Comparison of ENCODE assay signal across 7 mouse cellular contexts in genomic region chr11:51606447-51607095, GRCm38 (mm10). TPM values are rescaled to one million over a fixed set of nuclear protein-coding genes. Genes with fewer than 3 reads are reported as not detected.
A peak's percentile ranks its signal among the peaks of the same experiment; 100 is the strongest.
DNase-seq lines count a peak whose midpoint lies in the region; ATAC-seq lines count a peak whose summit lies in the region.

Hnrnpab (minus strand) TSS chr11:51606847.

- peak; percentile 94 to 96 for DNase-seq in adrenal gland, adult 18-20 months (ENCODE audit: low spot score in 2 of 2)
- DNase-seq in embryo, embryonic 11 days = peak; percentile 98
- DNase-seq in gastrocnemius, postnatal 36 days = peak; percentile 94 to 97
- peak; percentile 98 to 99 for DNase-seq in left cerebral cortex, postnatal 25 days (ENCODE audit: low spot score in 2 of 2)
- DNase-seq in midbrain, embryonic 10.5 days (ENCODE audit: low spot score) = peak; percentile 98
- DNase-seq in right cerebral cortex, postnatal 4 days = peak; percentile 94

- peak; percentile 94 for ATAC-seq in intestine, embryonic 15.5 days

- H3K27me3 ChIP-seq in intestine, embryonic 15.5 days (replicated peaks) = no peaks in the 10 kb centered on the region
- H3K27me3 ChIP-seq in midbrain, embryonic 10.5 days (ENCODE audit: low read depth, poor library complexity, severe bottlenecking) = no peaks in the 10 kb centered on the region

- WGBS in intestine, embryonic 15.5 days = under 1% methylated on average over 66 of the region's 91 CpGs
- WGBS in midbrain, embryonic 10.5 days = under 1% methylated on average over 91 of the region's 91 CpGs

- intact Hi-C loops in gastrocnemius, postnatal 36 days (cut with DNase I) = no loop called here
- intact Hi-C loops in left cerebral cortex, postnatal 25 days (cut with DNase I) = loop anchor here (5.0 kb wide), 1 partner anchor 611 kb away; no protein-coding TSS in a partner anchor

- H3K4me1 ChIP-seq in intestine, embryonic 15.5 days (replicated peaks) = peaks cover 25% of the 10 kb centered on the region
- H3K4me1 ChIP-seq in midbrain, embryonic 10.5 days = peaks cover 45% of the 10 kb centered on the region

- H3K4me2 ChIP-seq in intestine, embryonic 15.5 days (replicated peaks) = peak within 1 kb of the TSS; percentile 72

- H3K36me3 ChIP-seq in intestine, embryonic 15.5 days = peaks cover 30% of the 10 kb centered on the region
- peaks cover 45% of the 10 kb centered on the region for H3K36me3 ChIP-seq in midbrain, embryonic 10.5 days

- H3K4me3 ChIP-seq in intestine, embryonic 15.5 days (replicated peaks) = peak within 1 kb of the TSS; percentile 95
- H3K4me3 ChIP-seq in midbrain, embryonic 10.5 days = peak within 1 kb of the TSS; percentile 100

- peak within 1 kb of the TSS; percentile 92 for H3K27ac ChIP-seq in intestine, embryonic 15.5 days
- peak within 1 kb of the TSS; percentile 100 for H3K27ac ChIP-seq in midbrain, embryonic 10.5 days (replicated peaks)

- H3K9ac ChIP-seq in intestine, embryonic 15.5 days = peak within 1 kb of the TSS; percentile 99

- no peaks in the 10 kb centered on the region for H3K9me3 ChIP-seq in intestine, embryonic 15.5 days
- H3K9me3 ChIP-seq in midbrain, embryonic 10.5 days (replicated peaks) = no peaks in the 10 kb centered on the region

RNA-seq across cellular contexts. Expression of gene Hnrnpab, which starts in this region (rescaled TPM):
- total RNA-seq in adrenal gland, adult 18-20 months (2021) = 100 to 1,000 TPM; 254 to 336 TPM
- total RNA-seq in gastrocnemius, postnatal 36 days (2021) = 100 to 1,000 TPM in 1 of 2 experiments, 10 to 100 TPM in 1; 93.4 to 103 TPM
- 381 and 414 TPM in 2 replicates for polyA plus RNA-seq in intestine, embryonic 15.5 days (2015; fragmentation: Nextera tagmentation; extraction: Ambion mirVana)
- total RNA-seq in left cerebral cortex, postnatal 25 days (2021) = 100 to 1,000 TPM; 116 to 129 TPM
- polyA plus RNA-seq in midbrain, embryonic 10.5 days (2016; fragmentation: Nextera tagmentation; extraction: Ambion mirVana) = 587 and 631 TPM in 2 replicates

Comparison
In these comparisons a context has a peak if more than half of its experiments do, and no peak if none do; other contexts are left out.
1. Peak in every context shown above with its lines: DNase-seq, ATAC-seq, H3K4me3 ChIP-seq and H3K27ac ChIP-seq.